Mouse (Mus musculus) monocyte, adult 5-6 weeks (primary cell): ENCODE results near the gene Ifnz. TPM values are rescaled to one million over a fixed set of nuclear protein-coding genes. Genes with fewer than 3 reads are reported as not detected.
"Not testable (repeated sequence)": the region's sequence is repeated elsewhere in the genome, so short reads cannot be mapped to it uniquely, and the experiment has no call there.

Experiments used
- ATAC-seq: fragments of 153-309, 156-312 bp; replicated peaks from 2 replicates; pipeline ENCODE4 v1.8.0; 2017; ENCODE audit warnings: mild to moderate bottlenecking; ENCODE audit not compliant: low TSS enrichment, insufficient number of reproducible peaks, severe bottlenecking, poor library complexity, low FRiP score
- total RNA-seq: library from RNA; stranded (forward); fragments of 200-1000, 200-491, 200-594 nt; gene quantifications from 3 replicates; pipeline ENCODE4 v1.2.3, GENCODE M21; 2017

The Ifnz gene
- total RNA-seq: not detected in 3 replicates

DNA sequence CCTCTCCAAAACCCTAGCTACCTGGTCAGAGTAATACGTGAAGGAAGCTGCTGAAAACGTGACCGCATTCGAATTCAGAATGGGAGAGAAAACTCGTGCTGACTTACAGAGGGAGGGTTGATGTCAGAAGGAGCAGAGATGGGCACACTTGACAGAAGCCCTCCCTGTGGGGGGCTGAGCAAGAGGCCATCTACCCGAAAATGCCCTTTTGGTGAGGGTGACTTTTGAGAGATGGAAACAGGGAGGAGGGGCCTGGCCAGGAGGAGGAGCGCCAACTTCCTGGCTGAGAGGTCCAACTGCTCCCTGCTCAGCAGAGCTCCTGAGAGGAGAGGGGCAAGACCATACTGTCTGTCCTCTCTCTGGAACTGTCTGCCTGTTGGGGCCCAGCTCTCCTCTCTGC lies at the start of gene Ifnz:
Gene Ifnz (plus strand): TSS at position 301 of the 400 bp plus-strand sequence.
- ATAC-seq: not testable (repeated sequence)

DNA sequence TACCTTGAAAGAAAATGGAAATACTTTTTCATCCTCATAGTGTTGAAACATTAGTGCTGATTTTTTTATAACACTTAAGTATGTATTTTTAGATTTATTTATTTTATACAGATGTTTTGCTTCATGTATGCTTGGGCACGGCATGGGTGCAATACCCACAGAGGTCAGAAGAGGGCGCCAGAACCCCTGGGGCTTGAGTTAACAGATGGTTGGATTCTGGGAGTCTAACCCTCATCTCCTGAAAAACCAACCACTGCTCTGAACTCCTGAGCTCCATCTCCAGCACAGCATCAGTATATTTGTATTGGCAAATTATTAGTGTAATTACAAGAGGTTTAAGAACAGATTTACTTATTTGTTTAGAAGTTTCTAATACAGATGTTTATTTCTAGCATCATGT lies 43.5 kb upstream of the Ifnz start:
- peak; percentile 83; the same call in 1 of the 2 replicates for ATAC-seq

DNA sequence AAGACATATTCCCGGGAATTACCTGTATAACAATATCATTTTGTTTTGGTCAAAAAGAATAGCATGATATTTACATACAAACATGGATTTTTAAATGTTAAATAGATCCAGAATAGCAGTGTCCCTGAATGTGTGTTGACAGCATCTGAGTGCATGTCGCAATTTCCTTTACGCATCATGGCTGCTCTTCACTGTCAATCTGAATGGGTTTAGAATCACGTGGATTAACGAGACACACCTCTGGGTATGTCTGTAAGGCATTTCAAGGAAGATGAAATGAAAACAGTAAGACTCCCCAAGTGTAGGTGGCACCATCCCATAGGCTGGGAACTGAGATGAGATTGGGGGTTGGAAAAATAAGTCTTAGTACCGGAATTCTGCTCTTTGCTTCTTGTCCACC lies 42.9 kb upstream of the Ifnz start:
- ATAC-seq: peak; percentile 67; the same call in 1 of the 2 replicates

DNA sequence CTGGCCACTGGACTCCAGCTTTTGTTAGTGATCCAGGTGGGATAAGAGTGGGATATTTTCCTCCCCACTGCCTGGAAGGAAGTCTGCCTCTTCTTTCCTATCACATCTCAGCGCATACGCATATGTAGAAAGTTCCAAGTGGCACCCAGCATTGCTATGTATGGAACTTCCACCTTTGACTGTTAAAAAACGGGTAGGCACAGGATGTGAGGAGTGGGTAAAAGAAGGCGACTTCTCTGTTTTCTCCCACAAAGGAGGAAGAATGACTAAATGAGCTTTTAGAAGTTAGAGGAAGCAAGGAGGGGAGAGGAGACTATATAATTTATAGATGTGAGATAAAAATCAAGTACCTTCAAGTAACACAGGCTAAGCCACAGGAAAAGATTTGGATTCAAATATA lies 40.5 kb upstream of the Ifnz start:
- no peak for ATAC-seq

DNA sequence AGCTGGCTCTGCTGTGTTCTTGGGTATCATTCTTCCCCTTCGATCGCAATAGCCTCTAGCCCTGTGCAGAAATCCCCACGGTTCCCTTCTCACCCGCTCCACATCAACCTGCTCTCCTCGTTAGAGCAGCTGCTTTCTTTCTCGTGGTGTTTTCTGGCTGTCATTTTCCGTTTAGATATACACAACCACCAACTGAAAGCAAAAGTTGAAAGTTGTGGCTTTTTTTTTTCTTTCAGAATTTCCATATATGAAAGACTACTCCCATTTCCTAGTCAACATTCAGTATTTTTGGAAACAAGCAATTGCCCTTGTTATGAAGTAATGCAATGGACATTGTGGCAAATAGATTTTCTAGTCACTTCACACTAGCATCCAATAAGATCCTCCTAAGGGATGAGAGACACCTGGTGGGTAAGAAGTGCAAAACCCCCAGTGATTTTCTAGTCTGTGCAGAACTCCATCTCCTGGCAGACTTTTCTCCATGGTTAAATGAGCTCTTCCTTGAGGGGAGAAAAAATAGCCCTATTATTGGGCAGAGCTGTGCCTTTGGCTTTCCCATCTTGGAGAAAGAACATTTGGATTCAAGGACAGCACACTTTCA lies 39.1 kb upstream of the Ifnz start:
- no peak for ATAC-seq

DNA sequence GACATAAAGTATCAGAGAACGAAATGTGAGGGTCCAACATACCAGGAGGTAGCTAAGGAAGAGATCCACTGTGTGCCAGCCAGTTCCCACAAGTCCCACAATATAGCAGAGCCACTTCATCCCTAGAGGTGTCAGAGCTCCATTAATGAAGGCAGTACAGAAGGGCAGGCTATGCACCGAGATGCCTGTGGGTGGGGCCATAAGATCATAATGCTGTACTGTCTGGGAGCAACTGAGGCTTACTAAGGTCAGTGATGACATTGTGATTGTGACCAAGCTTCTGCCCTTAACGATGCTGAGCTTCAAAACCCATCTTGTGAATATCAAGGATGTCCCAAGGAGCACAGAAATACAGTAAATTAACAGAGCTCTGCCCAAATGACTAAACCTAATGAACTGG lies 37.7 kb upstream of the Ifnz start:
- no peak for ATAC-seq

DNA sequence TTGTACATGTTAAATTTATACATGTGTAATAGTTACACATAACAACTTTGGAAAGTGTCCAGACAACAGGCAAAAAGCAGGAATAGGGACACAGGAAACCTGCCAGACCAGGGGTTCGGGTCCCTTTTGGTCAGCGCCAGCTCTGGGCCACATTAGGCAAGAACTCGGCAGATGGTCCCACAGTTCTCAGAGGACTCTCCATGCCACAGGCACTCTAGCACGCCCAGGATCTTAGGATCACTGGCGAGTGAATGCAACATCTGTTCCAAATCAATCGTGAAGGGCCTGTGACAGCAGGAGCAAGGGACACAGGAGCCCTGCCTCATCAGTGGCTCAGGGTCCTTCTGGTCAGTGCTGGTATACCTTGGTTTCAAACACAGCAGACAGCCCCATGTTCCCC lies 32.0 kb upstream of the Ifnz start:
- no peak for ATAC-seq

DNA sequence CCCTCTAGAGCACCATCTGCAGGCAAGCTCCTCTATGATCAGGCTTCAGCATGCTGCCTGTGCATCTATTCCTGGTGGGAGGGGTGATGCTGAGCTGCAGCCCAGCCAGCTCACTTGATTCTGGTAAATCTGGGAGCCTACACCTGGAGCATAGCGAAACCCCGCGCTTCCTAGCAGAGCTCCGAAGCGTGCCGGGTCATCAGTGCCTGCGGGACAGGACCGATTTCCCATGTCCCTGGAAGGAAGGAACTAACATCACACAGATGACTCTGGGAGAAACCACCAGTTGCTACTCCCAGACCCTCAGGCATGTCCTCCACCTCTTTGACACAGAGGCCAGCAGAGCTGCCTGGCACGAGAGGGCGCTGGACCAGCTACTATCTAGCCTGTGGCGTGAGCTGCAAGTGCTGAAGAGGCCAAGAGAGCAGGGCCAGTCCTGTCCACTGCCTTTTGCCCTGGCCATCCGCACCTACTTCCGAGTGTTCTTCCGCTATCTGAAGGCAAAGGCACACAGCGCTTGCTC lies 27.1 kb upstream of the Ifnz start, which contains the start of gene Gm13271:
Gene Gm13271 (plus strand): TSS at position 51 of the 523 bp plus-strand sequence.
- not testable (repeated sequence) for ATAC-seq

DNA sequence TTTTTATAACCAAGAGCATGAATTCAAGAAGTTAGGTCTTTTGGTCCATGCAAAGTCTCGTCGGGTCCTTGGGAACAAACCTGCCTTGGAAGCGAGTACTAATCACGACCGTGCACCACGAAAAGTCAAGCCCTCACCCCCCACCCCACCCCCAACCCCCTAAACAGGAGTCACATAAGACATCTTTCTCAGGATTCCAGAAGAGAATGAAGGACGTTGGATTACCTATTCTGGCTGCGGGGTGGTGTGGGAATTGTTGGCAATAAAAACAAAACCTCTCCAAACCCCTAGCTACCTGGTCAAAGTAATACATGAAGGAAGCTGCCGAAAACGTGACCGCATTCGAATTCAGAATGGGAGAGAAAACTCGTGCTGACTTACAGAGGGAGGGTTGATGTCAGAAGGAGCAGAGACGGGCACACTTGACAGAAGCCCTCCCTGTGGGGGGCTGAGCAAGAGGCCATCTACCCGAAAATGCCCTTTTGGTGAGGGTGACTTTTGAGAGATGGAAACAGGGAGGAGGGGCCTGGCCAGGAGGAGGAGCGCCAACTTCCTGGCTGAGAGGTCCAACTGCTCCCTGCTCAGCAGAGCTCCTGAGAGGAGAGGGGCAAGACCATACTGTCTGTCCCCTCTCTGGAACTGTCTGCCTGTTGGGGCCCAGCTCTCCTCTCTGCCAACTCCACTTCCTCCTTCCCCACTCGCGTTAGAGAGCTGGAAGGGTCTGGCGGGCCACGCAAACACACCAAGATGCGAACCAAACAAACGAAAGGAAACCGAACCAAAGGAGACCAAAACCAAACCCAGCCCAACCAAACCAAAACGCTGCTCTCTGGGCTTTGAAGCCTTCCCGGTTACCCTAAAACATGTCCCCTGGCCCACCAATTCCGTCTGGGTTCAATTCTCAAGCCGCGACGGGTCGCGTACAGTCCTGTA lies 25.1 kb upstream of the Ifnz start:
- ATAC-seq: not testable (repeated sequence)

DNA sequence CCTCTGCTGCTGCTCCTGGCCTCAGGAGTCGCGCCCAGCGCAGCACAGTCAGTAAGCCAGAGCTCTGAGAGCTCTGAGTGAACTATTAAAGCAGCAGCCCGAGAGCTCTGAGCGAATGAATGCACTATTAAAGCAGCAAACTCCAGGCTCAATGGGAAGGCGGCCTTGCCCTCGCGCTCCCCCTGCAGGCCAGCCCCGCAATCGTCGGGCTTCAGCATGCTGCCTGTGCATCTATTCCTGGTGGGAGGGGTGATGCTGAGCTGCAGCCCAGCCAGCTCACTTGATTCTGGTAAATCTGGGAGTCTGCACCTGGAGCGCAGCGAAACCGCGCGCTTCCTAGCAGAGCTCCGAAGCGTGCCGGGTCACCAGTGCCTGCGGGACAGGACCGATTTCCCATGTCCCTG lies 24.3 kb upstream of the Ifnz start:
- peak; percentile 100 for ATAC-seq

DNA sequence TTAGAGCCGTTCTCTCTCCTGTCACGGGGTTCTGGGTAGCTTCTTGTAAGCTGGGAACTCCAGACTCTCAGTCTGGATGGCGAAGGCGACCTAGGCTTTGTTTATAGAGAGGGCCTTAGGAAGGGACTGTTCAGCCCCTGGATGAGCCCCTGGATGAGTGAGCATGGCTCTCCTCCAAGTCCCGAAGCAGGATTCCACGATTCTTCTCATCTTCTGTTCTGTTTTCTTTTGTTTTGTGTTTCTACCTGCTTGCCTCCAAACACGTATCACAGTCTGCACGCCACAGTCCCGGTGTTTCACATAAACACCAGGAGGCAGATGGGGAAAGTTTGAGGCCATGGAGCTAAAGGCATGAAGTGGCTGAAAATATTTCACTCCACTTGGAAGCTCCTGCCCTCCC lies 23.2 kb upstream of the Ifnz start:
- ATAC-seq: not testable (repeated sequence)

DNA sequence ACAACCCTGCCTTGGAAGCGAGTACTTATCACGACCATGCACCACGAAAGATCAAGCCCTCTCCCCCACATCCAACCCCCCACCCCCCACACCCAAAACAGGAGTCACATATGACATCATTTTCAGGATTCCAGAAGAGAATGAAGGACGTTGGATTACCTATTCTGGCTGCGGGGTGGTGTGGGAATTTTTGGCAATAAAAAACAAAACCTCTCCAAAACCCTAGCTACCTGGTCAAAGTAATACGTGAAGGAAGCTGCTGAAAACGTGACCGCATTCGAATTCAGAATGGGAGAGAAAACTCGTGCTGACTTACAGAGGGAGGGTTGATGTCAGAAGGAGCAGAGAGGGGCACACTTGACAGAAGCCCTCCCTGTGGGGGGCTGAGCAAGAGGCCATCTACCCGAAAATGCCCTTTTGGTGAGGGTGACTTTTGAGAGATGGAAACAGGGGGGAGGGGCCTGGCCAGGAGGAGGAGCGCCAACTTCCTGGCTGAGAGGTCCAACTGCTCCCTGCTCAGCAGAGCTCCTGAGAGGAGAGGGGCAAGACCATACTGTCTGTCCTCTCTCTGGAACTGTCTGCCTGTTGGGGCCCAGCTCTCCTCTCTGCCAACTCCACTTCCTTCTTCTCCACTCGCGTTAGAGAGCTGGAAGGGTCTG lies 22.2 kb upstream of the Ifnz start, which contains the start of gene Gm13283:
Gene Gm13283 (plus strand): TSS at position 510 of the 659 bp plus-strand sequence.
- ATAC-seq: not testable (repeated sequence)

DNA sequence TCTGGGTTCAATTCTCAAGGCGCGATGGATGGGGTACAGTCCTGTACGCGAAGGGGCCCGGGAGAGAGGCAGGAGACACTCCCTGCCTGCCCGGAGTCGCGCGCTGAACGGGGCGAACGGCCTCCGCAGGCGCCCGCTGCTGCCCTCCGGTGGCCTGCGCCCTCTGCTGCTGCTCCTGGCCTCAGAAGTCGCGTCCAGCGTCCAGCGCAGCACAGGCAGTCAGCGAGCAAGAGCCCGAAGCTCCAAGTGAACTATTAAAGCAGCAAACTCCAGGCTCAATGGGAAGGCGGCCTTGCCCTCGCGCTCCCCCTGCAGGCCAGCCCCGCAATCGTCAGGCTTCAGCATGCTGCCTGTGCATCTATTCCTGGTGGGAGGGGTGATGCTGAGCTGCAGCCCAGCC lies 21.5 kb upstream of the Ifnz start:
- ATAC-seq: not testable (repeated sequence)

DNA sequence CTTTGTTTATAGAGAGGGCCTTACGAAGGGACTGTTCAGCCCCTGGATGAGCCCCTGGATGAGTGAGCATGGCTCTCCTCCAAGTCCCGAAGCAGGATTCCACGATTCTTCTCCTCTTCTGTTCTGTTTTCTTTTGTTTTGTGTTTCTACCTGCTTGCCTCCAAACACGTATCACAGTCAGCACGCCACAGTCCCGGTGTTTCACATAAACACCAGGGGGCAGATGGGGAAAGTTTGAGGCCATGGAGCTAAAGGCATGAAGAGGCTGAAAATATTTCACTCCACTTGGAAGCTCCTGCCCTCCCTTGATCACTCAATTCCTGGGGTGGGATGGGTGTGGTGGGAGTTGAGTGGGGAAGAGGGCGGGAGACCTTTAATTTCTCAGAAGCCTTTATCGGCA lies 20.2 kb upstream of the Ifnz start:
- not testable (repeated sequence) for ATAC-seq

DNA sequence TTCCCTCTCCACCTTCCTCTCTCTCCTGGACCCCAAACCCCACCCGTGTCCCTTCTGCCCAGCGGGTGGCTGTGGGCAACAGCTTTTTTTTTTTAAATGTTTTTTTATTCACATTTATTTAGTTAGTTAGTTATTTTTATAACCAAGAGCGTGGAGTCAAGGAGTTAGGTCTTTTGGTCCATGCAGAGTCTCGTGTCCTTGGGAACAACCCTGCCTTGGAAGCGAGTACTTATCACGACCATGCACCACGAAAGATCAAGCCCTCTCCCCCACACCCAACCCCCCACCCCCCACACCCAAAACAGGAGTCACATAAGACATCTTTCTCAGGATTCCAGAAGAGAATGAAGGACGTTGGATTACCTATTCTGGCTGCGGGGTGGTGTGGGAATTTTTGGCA lies 19.6 kb upstream of the Ifnz start:
- ATAC-seq: not testable (repeated sequence)

DNA sequence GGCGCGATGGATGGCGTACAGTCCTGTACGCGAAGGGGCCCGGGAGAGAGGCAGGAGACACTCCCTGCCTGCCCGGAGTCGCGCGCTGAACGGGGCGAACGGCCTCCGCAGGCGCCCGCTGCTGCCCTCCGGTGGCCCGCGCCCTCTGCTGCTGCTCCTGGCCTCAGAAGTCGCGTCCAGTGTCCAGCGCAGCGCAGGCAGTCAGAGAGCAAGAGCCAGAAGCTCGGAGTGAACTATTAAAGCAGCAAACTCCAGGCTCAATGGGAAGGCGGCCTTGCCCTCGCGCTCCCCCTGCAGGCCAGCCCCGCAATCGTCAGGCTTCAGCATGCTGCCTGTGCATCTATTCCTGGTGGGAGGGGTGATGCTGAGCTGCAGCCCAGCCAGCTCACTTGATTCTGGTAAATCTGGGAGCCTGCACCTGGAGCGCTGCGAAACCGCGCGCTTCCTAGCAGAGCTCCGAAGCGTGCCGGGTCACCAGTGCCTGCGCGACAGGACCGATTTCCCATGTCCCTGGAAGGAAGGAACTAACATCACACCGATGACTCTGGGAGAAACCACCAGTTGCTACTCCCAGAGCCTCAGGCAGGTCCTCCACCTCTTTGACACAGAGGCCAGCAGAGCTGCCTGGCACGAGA lies 18.4 kb upstream of the Ifnz start:
- 0 out of 2 replicates have a peak, but pooled peaks have one; percentile 68 for ATAC-seq

DNA sequence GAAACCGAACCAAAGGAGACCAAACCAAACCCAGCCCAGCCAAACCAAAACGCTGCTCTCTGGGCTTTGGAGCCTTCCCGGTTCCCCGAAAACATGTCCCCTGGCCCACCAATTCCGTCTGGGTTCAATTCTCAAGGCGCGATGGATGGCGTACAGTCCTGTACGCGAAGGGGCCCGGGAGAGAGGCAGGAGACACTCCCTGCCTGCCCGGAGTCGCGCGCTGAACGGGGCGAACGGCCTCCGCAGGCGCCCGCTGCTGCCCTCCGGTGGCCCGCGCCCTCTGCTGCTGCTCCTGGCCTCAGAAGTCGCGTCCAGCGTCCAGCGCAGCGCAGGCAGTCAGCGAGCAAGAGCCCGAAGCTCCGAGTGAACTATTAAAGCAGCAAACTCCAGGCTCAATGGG lies 8.4 kb upstream of the Ifnz start, which contains the start of gene Gm13290:
Gene Gm13290 (plus strand): TSS at position 301 of the 400 bp plus-strand sequence.
- ATAC-seq: not testable (repeated sequence)

DNA sequence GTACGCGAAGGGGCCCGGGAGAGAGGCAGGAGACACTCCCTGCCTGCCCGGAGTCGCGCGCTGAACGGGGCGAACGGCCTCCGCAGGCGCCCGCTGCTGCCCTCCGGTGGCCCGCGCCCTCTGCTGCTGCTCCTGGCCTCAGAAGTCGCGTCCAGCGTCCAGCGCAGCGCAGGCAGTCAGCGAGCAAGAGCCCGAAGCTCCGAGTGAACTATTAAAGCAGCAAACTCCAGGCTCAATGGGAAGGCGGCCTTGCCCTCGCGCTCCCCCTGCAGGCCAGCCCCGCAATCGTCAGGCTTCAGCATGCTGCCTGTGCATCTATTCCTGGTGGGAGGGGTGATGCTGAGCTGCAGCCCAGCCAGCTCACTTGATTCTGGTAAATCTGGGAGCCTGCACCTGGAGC lies 5.3 kb upstream of the Ifnz start, which contains the start of gene Gm13289:
Gene Gm13289 (plus strand): TSS at position 301 of the 400 bp plus-strand sequence.
- not testable (repeated sequence) for ATAC-seq
